ENCODE assay signal across 1 mouse cellular context in the genomic region with DNA sequence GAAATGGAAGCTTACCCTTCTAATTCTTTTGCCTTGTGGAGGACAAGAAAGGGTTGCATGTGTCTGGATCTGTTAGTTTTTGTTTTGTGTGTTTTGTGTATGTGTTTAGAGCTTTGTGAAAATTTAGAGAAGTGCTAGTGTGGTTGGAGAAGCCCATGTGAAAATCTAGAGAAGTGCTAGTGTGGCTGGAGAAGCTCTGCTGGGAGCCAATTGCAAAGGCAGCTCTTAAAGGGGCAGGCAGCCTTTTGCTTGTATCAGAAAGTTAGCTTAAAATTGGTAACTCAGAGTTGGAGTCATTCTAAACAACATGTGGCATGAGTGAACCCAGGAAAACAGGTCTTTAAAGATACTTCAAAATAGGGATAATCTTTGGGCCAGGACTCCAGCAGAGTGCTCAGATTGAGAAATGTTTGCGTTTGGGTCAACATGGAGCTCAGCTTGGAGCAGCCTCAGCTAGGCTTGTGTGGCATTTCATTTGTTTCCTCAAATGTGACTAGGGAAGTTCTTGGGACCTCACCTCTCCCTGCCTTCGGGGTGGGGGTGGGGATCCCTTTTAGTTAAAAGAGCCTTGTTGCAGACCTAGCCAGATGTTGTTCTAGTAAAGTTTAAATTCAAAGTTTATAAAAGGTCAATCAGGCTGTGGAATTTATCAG.
A peak's percentile ranks its signal among the peaks of the same experiment; 100 is the strongest.
TF ChIP-seq lines count a peak whose summit lies in the region.

No protein-coding gene starts in this region.

TF ChIP-seq in MEL, 35 proteins besides CTCF, POLR2A, EP300 and RAD21:
- 0 out of 2 replicates have a peak, but pooled peaks have one; percentile 11 for TF ChIP-seq TBP (IDR thresholded peaks at IDR 0.05; ENCODE audit: low read depth, low read length)
